In the genomic region with DNA sequence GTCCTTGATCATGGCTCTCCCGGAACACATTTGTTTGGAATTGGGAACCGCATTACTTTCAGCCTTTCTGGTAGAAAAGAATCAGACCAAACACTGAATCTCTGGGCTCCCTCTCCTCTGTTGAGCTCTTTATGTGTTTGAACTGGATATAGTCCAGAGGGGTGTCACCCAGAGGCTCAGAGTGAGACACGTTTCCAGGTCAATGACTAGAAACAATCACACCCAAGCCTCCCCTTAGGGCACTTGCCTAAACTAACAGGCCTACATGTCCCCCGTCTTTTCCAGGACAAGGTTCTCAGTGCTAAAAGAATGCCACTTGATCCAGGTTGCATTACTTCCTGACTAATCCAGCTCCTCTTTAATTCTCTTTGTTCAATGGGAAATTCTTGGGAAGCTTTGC, we compare ENCODE assay signal across 10 mouse cellular contexts. TPM values are rescaled to one million over a fixed set of nuclear protein-coding genes. Genes with fewer than 3 reads are reported as not detected.
DNase-seq lines count a peak whose midpoint lies in the region; ATAC-seq and TF ChIP-seq lines count a peak whose summit lies in the region.
"Had no signal": no experiment of that assay in that cellular context is flagged by ENCODE, and none has a peak within 500 bp of the region (broad histone marks: within the 10 kb centered on the region; RNA-seq: fewer than 3 reads in every experiment).

No protein-coding gene starts in this region.

- no peak overlapping the region for H3K4me3 ChIP-seq in forebrain, embryonic 13.5 days
- no peak overlapping the region for H3K4me3 ChIP-seq in forebrain, embryonic 10.5 days
- no peak overlapping the region for H3K4me3 ChIP-seq in liver, adult 2 months (ENCODE audit: insufficient read depth, low read depth, low read length)
- H3K4me3 ChIP-seq in neural tube, embryonic 15.5 days (replicated peaks) = no peak overlapping the region
- H3K4me3 ChIP-seq: left cerebral cortex, adult 2 months; megakaryocyte, embryonic 14.5 days had no signal

- H3K79me2 ChIP-seq in liver, adult 2 months (ENCODE audit: control insufficient read depth, insufficient read depth, low read length) = no peaks in the 10 kb centered on the region

- H3K27ac ChIP-seq in forebrain, embryonic 13.5 days = peak overlapping the region; percentile 40
- H3K27ac ChIP-seq in forebrain, embryonic 10.5 days = no peak overlapping the region
- H3K27ac ChIP-seq in liver, adult 2 months (replicated peaks; ENCODE audit: insufficient read depth, low read depth, low read length) = no peak overlapping the region
- no peak overlapping the region for H3K27ac ChIP-seq in neural tube, embryonic 15.5 days (replicated peaks)

- H3K4me2 ChIP-seq in forebrain, embryonic 13.5 days = no peak overlapping the region
- H3K4me2 ChIP-seq in neural tube, embryonic 15.5 days = no peak overlapping the region

- TF ChIP-seq CTCF in liver, adult 2 months (IDR thresholded peaks at IDR 0.05; ENCODE audit: low read depth, low read length) = no peak

- H3K9ac ChIP-seq in forebrain, embryonic 13.5 days = no peak overlapping the region
- H3K9ac ChIP-seq in liver, adult 2 months (ENCODE audit: low read depth, low read length) = no peak overlapping the region
- no peak overlapping the region for H3K9ac ChIP-seq in neural tube, embryonic 15.5 days (replicated peaks)

- TF ChIP-seq POLR2A in liver, adult 2 months (IDR thresholded peaks at IDR 0.05; ENCODE audit: extremely low read depth, insufficient read depth, low read length) = no peak

- H3K36me3 ChIP-seq in forebrain, embryonic 13.5 days (ENCODE audit: poor library complexity, severe bottlenecking) = no peaks in the 10 kb centered on the region
- H3K36me3 ChIP-seq in forebrain, embryonic 10.5 days (replicated peaks) = no peaks in the 10 kb centered on the region
- no peaks in the 10 kb centered on the region for H3K36me3 ChIP-seq in liver, adult 2 months (ENCODE audit: control insufficient read depth, insufficient read depth, low read length)
- no peaks in the 10 kb centered on the region for H3K36me3 ChIP-seq in neural tube, embryonic 15.5 days

- H3K9me3 ChIP-seq in forebrain, embryonic 13.5 days (replicated peaks) = no peaks in the 10 kb centered on the region
- H3K9me3 ChIP-seq in forebrain, embryonic 10.5 days = no peaks in the 10 kb centered on the region
- no peaks in the 10 kb centered on the region for H3K9me3 ChIP-seq in neural tube, embryonic 15.5 days (replicated peaks)

- DNase-seq in forebrain, embryonic 10.5 days (ENCODE audit: extremely low spot score, low spot score) = no peak
- peak; percentile 51 for DNase-seq in liver, adult 2 months (ENCODE audit: extremely low read depth, low read depth, low spot score)
- no peak for DNase-seq in liver
- peak; percentile 25 for DNase-seq in layer of hippocampus, adult 9-11 months

- 16% methylated on average over 4 of the region's 4 CpGs for WGBS in forebrain, embryonic 13.5 days
- WGBS in forebrain, embryonic 10.5 days = 39% methylated on average over 4 of the region's 4 CpGs
- WGBS in liver, adult 2 months = 56% methylated on average over 4 of the region's 4 CpGs
- 62% methylated on average over 4 of the region's 4 CpGs for WGBS in neural tube, embryonic 15.5 days

- ATAC-seq in forebrain, embryonic 13.5 days = peak; percentile 86
- peak; percentile 81; the same call in 1 of the 2 replicates for ATAC-seq in neural tube, embryonic 15.5 days (ENCODE audit: low FRiP score)
- no peak for ATAC-seq in megakaryocyte progenitor cell, adult 5-6 weeks (replicated peaks; ENCODE audit: poor library complexity)
- no peak for ATAC-seq in activated CD4-positive, CD25-positive, alpha-beta regulatory T cell, adult 4 months

- H3K4me1 ChIP-seq in forebrain, embryonic 13.5 days = peaks cover 5% of the 10 kb centered on the region; the same call in 1 of the 2 replicates
- peaks cover 6% of the 10 kb centered on the region for H3K4me1 ChIP-seq in forebrain, embryonic 10.5 days
- no peaks in the 10 kb centered on the region for H3K4me1 ChIP-seq in liver, adult 2 months (ENCODE audit: control insufficient read depth, insufficient read depth, low read length)
- no peaks in the 10 kb centered on the region for H3K4me1 ChIP-seq in neural tube, embryonic 15.5 days

- H3K27me3 ChIP-seq in forebrain, embryonic 13.5 days = no peaks in the 10 kb centered on the region
- H3K27me3 ChIP-seq in forebrain, embryonic 10.5 days (ENCODE audit: poor library complexity, severe bottlenecking) = no peaks in the 10 kb centered on the region
- no peaks in the 10 kb centered on the region for H3K27me3 ChIP-seq in liver, adult 2 months (ENCODE audit: control insufficient read depth, insufficient read depth, low read length)
- H3K27me3 ChIP-seq in neural tube, embryonic 15.5 days (replicated peaks) = no peaks in the 10 kb centered on the region
- H3K27me3 ChIP-seq: megakaryocyte, embryonic 14.5 days had no signal

RNA-seq across cellular contexts. Expression of gene Slc15a2, which starts 13.9 kb away (rescaled TPM):
- 13.0 and 14.6 TPM in 2 replicates for polyA plus RNA-seq in forebrain, embryonic 13.5 days (2015; fragmentation: Nextera tagmentation; extraction: Ambion mirVana)
- 1.8 and 3.1 TPM in 2 replicates for polyA plus RNA-seq in forebrain, embryonic 10.5 days (2016; fragmentation: Nextera tagmentation; extraction: Ambion mirVana)
- 2.8 and 6.9 TPM in 2 replicates for total RNA-seq in liver, adult 2 months (2014; rRNA removed)
- 0.24 and 0.97 TPM in 2 replicates for polyA plus RNA-seq in liver, adult 2 months (2012; rRNA removed)
- polyA plus RNA-seq in neural tube, embryonic 15.5 days (2015; fragmentation: Nextera tagmentation; extraction: Ambion mirVana) = 13.0 and 15.3 TPM in 2 replicates
- 5.3 and 7.5 TPM in 2 replicates for total RNA-seq in megakaryocyte progenitor cell, adult 5-6 weeks (2015)
- 8.0 and 10.3 TPM in 2 replicates for total RNA-seq in megakaryocyte progenitor cell, adult 5-6 weeks (2017)
- 10 to 100 TPM; 20.4 to 57.5 TPM for polyA plus RNA-seq in activated CD4-positive, CD25-positive, alpha-beta regulatory T cell, adult 4 months (2017; shearing (Covaris generic))

RNA-seq across cellular contexts. Expression of gene Iqcb1, which starts 57.4 kb away (rescaled TPM):
- 60.3 and 60.4 TPM in 2 replicates for polyA plus RNA-seq in forebrain, embryonic 13.5 days (2015; fragmentation: Nextera tagmentation; extraction: Ambion mirVana)
- 64.6 and 67.8 TPM in 2 replicates for polyA plus RNA-seq in forebrain, embryonic 10.5 days (2016; fragmentation: Nextera tagmentation; extraction: Ambion mirVana)
- 3.6 and 6.3 TPM in 2 replicates for total RNA-seq in liver, adult 2 months (2014; rRNA removed)
- polyA plus RNA-seq in liver, adult 2 months (2012; rRNA removed) = 1.3 and 1.4 TPM in 2 replicates
- 57.2 and 61.1 TPM in 2 replicates for polyA plus RNA-seq in neural tube, embryonic 15.5 days (2015; fragmentation: Nextera tagmentation; extraction: Ambion mirVana)
- 12.7 and 18.7 TPM in 2 replicates for total RNA-seq in megakaryocyte progenitor cell, adult 5-6 weeks (2015)
- 11.1 and 11.7 TPM in 2 replicates for total RNA-seq in megakaryocyte progenitor cell, adult 5-6 weeks (2017)
- polyA plus RNA-seq in activated CD4-positive, CD25-positive, alpha-beta regulatory T cell, adult 4 months (2017; shearing (Covaris generic)) = 10 to 100 TPM; 12.1 to 22.1 TPM

Comparison
In these comparisons a context has a peak if more than half of its experiments do, and no peak if none do; other contexts are left out.
1. DNase-seq: peak in liver, adult 2 months (single experiment) and layer of hippocampus, adult 9-11 months (single experiment); none in forebrain, embryonic 10.5 days (single experiment) and liver (single experiment).
2. ATAC-seq: peak in forebrain, embryonic 13.5 days (single experiment) and neural tube, embryonic 15.5 days (single experiment); none in megakaryocyte progenitor cell, adult 5-6 weeks (single experiment) and activated CD4-positive, CD25-positive, alpha-beta regulatory T cell, adult 4 months (single experiment).